Mouse (Mus musculus): ENCODE measurements at regions not wholly inside any gene's neighbourhood (a gene's known extent, or its start where the extent isn't known, plus 50 kb on each side); places are given as distances from the start of the nearest gene placed in this dataset.

- DNase-seq: no peak
Measured at GRCm38 (mm10) chr11:19356151-19356550, 337.4 kb upstream of the Meis1 start.

- DNase-seq: no peak
Measured at GRCm38 (mm10) chr11:19369152-19369551, 350.4 kb upstream of the Meis1 start.

GRCm38 (mm10) chr11:19373476-19373875 is 354.7 kb upstream of the Meis1 start:
- DNase-seq: no peak

- no peak for DNase-seq
Measured at GRCm38 (mm10) chr11:19380935-19381334, 362.1 kb upstream of the Meis1 start.

GRCm38 (mm10) chr11:19389136-19389535 is 370.4 kb upstream of the Meis1 start:
- DNase-seq: no peak

- DNase-seq: no peak
Measured at GRCm38 (mm10) chr11:19392190-19392589, 373.4 kb upstream of the Meis1 start.

- no peak for DNase-seq
Measured at GRCm38 (mm10) chr11:19394372-19394771, 375.6 kb upstream of the Meis1 start.

- DNase-seq: no peak
Measured at GRCm38 (mm10) chr11:19400396-19400795, 381.6 kb upstream of the Meis1 start.

- no peak for DNase-seq
Measured at GRCm38 (mm10) chr11:19420143-19420542, 401.4 kb upstream of the Meis1 start.

GRCm38 (mm10) chr11:19423268-19423667 is 404.5 kb upstream of the Meis1 start:
- DNase-seq: no peak

- no peak for DNase-seq
Measured at GRCm38 (mm10) chr11:19423841-19424815, 405.3 kb upstream of the Meis1 start.

GRCm38 (mm10) chr11:19427559-19427958 is 408.8 kb upstream of the Meis1 start:
- no peak for DNase-seq

- no peak for DNase-seq
Measured at GRCm38 (mm10) chr11:19433680-19434619, 415.2 kb upstream of the Meis1 start.

- DNase-seq: no peak
Measured at GRCm38 (mm10) chr11:19438385-19438784, 419.6 kb upstream of the Meis1 start.

GRCm38 (mm10) chr11:19441936-19442335 is 423.2 kb upstream of the Meis1 start:
- DNase-seq: no peak

GRCm38 (mm10) chr11:19455391-19456290 is 436.9 kb upstream of the Meis1 start:
- DNase-seq: no peak

GRCm38 (mm10) chr11:19456577-19456976 is 437.8 kb upstream of the Meis1 start:
- no peak for DNase-seq

- no peak for DNase-seq
Measured at GRCm38 (mm10) chr11:19463730-19464358, 445.1 kb upstream of the Meis1 start.

- no peak for DNase-seq
Measured at GRCm38 (mm10) chr11:19468373-19468772, 449.6 kb upstream of the Meis1 start.

- DNase-seq: no peak
Measured at GRCm38 (mm10) chr11:19468803-19469202, 450.0 kb upstream of the Meis1 start.

- no peak for DNase-seq
Measured at GRCm38 (mm10) chr11:19470648-19471341, 452.0 kb upstream of the Meis1 start.
